Mouse (Mus musculus) macrophage (primary cell): ENCODE data around the gene Olfr522. TPM values are rescaled to one million over a fixed set of nuclear protein-coding genes. Genes with fewer than 3 reads are reported as not detected.

Experiments used
- H3K27ac ChIP-seq: fragments of 350-480 bp; formaldehyde crosslinking; 2 replicates; pipeline ENCODE4 v1.9.0; 2021
- H3K36me3 ChIP-seq: fragments of 350-480 bp; formaldehyde crosslinking; 2 replicates; pipeline ENCODE4 v1.9.0; 2021; ENCODE audit errors: inconsistent target
- H3K4me3 ChIP-seq: fragments of 350-480 bp; formaldehyde crosslinking; 2 replicates; pipeline ENCODE4 v1.9.0; 2021; ENCODE audit errors: inconsistent target
- H3K79me2 ChIP-seq: fragments of 350-480 bp; formaldehyde crosslinking; 2 replicates; pipeline ENCODE4 v1.9.0; 2021; ENCODE audit errors: inconsistent target
- WGBS: methylation state at CpG from one replicate; pipeline ENCODE4 v1.1.7; 2026; ENCODE audit warnings: inconsistent platforms; ENCODE audit not compliant: missing documents; 5-methylcytosine and 5-hydroxymethylcytosine counted together
- polyA plus RNA-seq: library from polyadenylated mRNA; stranded (reverse); fragments of 250-400 nt; gene quantifications from 3 replicates; pipeline ENCODE4 v1.2.4, GENCODE M21; 2018; ENCODE audit warnings: inconsistent platforms

Olfr522 gene
- polyA plus RNA-seq, 1 experiment from 2014 or later = not detected

DNA sequence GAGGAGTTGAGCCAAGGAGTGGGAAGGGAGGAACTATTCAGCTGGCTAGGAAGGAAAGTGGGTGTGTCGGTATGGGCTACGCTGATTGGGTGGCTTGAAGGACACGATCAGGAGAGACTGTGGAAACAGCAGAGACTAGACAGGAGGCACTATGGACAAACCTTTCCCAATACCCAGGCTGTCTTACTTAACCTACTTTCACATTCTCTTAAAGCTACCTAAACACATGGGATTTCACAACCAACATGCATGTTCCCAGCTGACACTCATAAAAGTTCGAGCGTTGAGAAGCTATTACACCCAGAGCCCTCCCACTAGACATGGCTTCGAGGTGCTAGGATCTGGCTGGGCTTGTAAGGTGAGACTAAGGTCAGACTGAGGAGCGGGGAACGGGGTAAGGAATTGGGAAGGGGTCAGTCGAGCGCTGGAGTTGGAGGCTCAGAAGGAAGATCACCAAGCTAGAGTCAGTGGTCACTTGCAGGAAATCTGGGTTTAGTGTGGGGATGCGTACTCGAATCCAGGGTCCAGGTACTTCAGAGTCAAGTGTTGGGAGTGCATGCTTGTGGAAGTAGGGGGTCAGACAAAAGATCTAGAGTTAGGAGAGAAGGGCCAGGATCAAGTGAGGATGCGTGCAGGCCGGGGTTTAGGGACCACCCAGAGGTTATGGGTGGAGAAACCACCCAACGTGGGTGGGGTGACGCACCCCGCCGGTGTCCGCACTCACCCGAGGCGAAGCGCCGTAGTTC is 48.8 kb downstream of the Olfr522 start, which contains the start of gene Paox:
Paox (plus strand) TSS at position 217 of the 746 bp plus-strand sequence.
- peak within 1 kb of the TSS; percentile 92 for H3K4me3 ChIP-seq
- H3K36me3 ChIP-seq = peaks cover 4% of the 10 kb centered on the region; the same call in 1 of the 2 replicates
- under 1% methylated on average over 23 of the region's 23 CpGs for WGBS
- peaks cover 20% of the 10 kb centered on the region; the same call in 1 of the 2 replicates for H3K79me2 ChIP-seq
- H3K27ac ChIP-seq = peak within 1 kb of the TSS; percentile 87

GRCm38 (mm10) chr7:140111943-140112342 is 52.6 kb downstream of the Olfr522 start:
- no peak overlapping the region for H3K4me3 ChIP-seq
- 32% methylated on average over 3 of the region's 3 CpGs for WGBS
- H3K27ac ChIP-seq = peak overlapping the region; percentile 47
- peaks cover 20% of the 10 kb centered on the region; the same call in 1 of the 2 replicates for H3K79me2 ChIP-seq
- peaks cover 39% of the 10 kb centered on the region for H3K36me3 ChIP-seq

Other genes starting within 250 kb of the Olfr522 start
- gene Utf1, start 221.0 kb downstream of the Olfr522 start, polyA plus RNA-seq = not detected in 3 replicates
- gene 6430531B16Rik, start 186.0 kb downstream of the Olfr522 start, polyA plus RNA-seq = 0.23 to 0.38 TPM in 2 of 3 replicates, not detected in the other
- 169 to 1,404 TPM (median 407 TPM) in 3 replicates for gene Adam8, start 172.2 kb downstream of the Olfr522 start, polyA plus RNA-seq
- gene Zfp511, start 128.4 kb downstream of the Olfr522 start, polyA plus RNA-seq = 11.9 to 14.7 TPM (median 14.1 TPM) in 3 replicates
- 12.5 to 29.2 TPM (median 21.1 TPM) in 3 replicates for gene Tubgcp2, start 128.1 kb downstream of the Olfr522 start, polyA plus RNA-seq
- gene Msx3, start 115.7 kb downstream of the Olfr522 start, polyA plus RNA-seq = not detected in 3 replicates
- gene Caly, start 82.2 kb downstream of the Olfr522 start, polyA plus RNA-seq = not detected in 3 replicates
- not detected in 3 replicates for gene Prap1, start 71.4 kb downstream of the Olfr522 start, polyA plus RNA-seq
- 7.9 to 11.8 TPM (median 11.6 TPM) in 3 replicates for gene Fuom, start 62.3 kb downstream of the Olfr522 start, polyA plus RNA-seq
- 20.7 to 41.5 TPM (median 38.8 TPM) in 3 replicates for gene Paox, start 49.0 kb downstream of the Olfr522 start, polyA plus RNA-seq
- gene Echs1, start 48.3 kb downstream of the Olfr522 start, polyA plus RNA-seq = 47.2 to 96.9 TPM (median 73.4 TPM) in 3 replicates
- 8.3 to 14.7 TPM (median 9.4 TPM) in 3 replicates for gene Mtg1, start 27.2 kb downstream of the Olfr522 start, polyA plus RNA-seq
- gene Sprn, start 9.9 kb downstream of the Olfr522 start, polyA plus RNA-seq = not detected in 3 replicates
- not detected in 3 replicates for gene Olfr523, start 8.5 kb upstream of the Olfr522 start, polyA plus RNA-seq
- gene Olfr524, start 41.2 kb upstream of the Olfr522 start, polyA plus RNA-seq = not detected in 3 replicates
- not detected in 3 replicates for gene Cd163l1, start 53.5 kb upstream of the Olfr522 start, polyA plus RNA-seq
- gene 5830411N06Rik, start 82.5 kb upstream of the Olfr522 start, polyA plus RNA-seq = not detected in 3 replicates
- gene Olfr525, start 156.1 kb upstream of the Olfr522 start, polyA plus RNA-seq = not detected in 3 replicates
- not detected in 3 replicates for gene Olfr527, start 169.3 kb upstream of the Olfr522 start, polyA plus RNA-seq
- gene Olfr60, start 196.9 kb upstream of the Olfr522 start, polyA plus RNA-seq = not detected in 3 replicates
- not detected in 3 replicates for gene Olfr530, start 211.6 kb upstream of the Olfr522 start, polyA plus RNA-seq
- gene Olfr531, start 238.2 kb upstream of the Olfr522 start, polyA plus RNA-seq = not detected in 3 replicates